Mouse (Mus musculus) right cerebral cortex, postnatal 36 days (tissue): ENCODE measurements around the gene Gm10490.

Source experiments
- DNase-seq, 2 experiments: peaks; one replicate each; pipeline ENCODE4 v3.0.0; 2022; ENCODE audit warnings: low spot score in 2 of 2, mixed read lengths in 1 of 2

Gene Gm10490

GRCm38 (mm10) chrX:7926266-7926665 lies 16.9 kb downstream of the Gm10490 start:
- DNase-seq: no peak

GRCm38 (mm10) chrX:7927116-7927515 lies 17.8 kb downstream of the Gm10490 start:
- DNase-seq: no peak

DNA sequence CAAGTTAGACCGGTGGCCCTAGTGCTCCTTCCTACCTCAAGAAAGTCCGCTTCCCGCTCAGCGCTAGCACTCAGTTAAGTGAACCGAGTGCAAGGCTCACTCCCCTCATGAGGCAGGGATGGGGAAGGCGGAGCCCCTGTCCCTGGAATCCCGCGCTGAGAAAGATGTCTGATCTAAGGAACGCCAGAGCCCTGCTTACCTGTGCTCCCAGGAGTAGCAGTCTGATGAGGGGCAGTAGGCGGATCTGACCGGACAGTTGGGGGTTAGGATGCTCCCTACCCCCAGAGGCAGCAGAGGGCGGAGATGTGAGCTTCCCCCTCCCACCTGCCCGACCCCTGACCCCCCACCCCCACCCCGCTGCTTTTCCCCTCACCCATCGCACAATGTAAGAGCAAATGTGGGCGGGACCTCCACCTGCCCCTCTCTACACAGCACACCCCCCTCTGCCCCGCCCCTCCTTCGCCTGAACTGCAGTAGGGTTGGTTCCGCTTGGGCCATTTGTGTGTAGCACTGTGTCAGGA lies 19.0 kb downstream of the Gm10490 start, which contains the start of gene Eras:
TSS of gene Eras (minus strand) at position 338 of the 521 bp plus-strand sequence.
- DNase-seq: no peak

GRCm38 (mm10) chrX:7936874-7937273 lies 27.5 kb downstream of the Gm10490 start:
- DNase-seq: no peak

DNA sequence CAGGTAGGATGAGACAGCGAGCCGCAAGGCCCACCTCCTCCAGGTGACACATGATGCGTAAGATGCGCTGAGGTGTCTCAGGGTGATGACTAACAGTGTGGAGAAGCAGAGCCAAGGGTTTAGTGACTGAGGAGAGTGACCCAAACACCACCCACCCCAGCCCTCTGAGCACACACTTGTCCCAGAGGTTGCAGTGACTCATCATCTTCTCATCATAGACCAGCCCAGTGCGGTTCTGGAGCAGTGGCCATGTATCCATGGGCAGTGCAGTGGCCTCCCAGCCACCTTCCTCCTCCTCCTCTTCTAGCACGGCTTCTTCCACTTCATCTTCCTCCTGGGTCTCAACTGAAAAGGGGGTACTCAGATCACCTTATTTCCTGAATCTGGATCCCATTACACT lies 28.3 kb downstream of the Gm10490 start:
- no peak for DNase-seq

DNA sequence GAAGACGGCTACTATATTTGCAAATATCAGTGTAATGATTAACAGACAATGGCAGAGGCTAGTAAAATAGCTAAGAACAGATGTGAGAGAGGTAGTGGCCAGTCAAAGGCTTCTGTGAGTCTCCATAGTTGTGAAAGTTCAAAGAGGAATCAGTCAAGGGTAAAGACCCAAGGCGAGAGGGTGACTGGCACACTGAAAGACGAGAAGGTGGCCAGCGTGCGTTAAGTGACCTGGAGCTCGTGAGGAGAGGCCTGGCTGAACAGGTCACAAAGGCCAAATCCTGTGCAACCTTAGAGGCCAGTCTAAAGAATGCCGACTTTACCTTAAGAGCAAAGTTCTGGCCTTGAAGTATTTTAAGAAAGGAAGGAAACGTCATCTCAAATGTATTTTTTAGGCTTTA lies 36.3 kb downstream of the Gm10490 start:
- no peak for DNase-seq

- DNase-seq: no peak
Measured at GRCm38 (mm10) chrX:7947108-7947899, 38.0 kb downstream of the Gm10490 start, which contains the start of gene Hdac6. Hdac6 (minus strand) TSS chrX:7947889.

DNA sequence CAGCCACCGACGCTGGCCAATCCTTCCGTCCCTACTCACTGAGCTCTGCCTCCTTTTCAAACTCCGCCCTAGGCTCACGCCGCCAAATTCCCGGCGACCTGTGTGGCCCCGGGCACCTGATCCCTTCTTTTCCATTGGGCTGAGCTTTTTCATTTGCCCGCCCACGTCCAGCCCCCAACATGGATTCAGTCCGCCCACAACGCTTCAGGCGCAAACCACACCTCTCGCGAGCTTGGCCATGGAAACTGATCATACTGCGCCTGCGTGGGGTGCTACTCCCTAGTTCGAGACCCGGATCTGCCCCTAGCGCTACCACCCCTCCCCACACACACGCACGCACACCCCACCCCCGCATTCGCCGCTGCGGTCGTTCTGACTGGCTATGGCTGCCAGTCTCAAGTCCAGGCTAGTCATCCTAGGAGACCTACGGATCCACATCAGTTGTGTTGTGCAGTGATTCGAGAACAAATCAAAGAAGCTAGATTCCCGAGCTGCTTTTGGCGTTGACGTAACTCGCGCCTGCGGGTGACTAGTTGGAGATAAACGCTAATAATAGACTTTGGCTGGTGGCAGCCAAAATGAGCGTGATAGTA lies 38.7 kb downstream of the Gm10490 start:
- DNase-seq: peak; percentile 93 to 94

DNA sequence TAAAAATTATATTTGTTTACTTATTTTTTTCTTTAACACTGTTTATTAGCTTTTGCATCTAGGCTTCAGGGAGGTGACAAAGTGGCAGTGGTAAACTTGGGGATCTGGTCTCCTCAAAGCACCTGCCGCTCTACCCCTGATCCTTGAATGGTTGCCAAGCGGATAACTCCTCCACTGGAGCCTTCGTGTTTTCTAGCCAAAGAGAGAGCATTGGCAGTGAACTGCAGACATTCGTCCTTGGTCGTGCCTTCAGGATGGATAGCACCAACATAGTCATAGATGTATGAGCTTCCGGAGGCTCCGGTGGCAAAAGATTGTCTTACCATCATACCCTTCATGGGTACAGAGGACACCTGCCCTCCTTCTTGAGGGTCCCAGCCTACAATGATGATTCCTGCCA lies 40.7 kb downstream of the Gm10490 start:
- DNase-seq: no peak

DNA sequence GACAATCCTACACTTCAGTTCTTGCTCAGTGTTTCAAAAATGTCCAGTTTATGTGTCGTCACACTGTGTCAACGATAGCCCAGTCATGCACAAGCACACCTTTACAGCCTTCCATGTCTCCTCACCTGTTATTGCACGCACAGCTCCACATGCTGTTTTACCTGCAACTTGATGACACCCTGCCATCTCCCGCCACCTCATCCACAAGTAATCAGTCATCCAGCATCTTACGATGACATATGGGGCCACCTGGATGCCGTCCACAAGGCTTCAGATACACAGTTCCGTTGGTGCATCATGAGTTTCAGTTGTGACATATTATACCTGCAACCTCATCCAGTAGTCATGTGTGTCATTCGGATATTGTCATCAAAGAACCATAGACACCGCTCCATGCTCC lies 49.5 kb downstream of the Gm10490 start:
- DNase-seq: no peak
